Mouse (Mus musculus): Measurements from ENCODE around the gene Cers3. TPM values are rescaled to one million over a fixed set of nuclear protein-coding genes. Genes with fewer than 3 reads are reported as not detected.

The Cers3 gene
- total RNA-seq, 1 experiment, result 0.31 TPM

DNA sequence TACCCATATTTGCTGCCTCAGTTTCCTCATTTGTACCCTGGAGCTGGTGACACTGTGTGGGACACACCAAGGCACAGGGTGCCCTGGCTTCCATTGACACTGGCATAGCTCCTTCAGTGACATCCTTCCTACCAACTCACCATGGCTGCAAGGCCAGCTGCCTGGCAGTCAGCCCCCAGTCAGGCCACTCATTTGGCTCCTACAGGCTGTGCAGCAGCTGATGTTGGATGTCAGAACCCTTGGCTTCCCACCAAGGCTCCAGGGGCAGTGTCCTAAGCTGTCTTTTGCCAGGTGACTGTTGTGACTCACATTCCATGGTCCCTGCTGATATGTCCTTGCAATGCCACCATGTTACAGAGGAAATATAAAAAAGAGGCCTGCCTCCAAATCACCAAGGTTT, 58.5 kb downstream of the Cers3 start:
- TF ChIP-seq HCFC1 (IDR thresholded peaks at IDR 0.05; ENCODE audit: borderline replicate concordance, insufficient read depth, low read length) (no peak), MAFK (IDR thresholded peaks at IDR 0.05; ENCODE audit: insufficient read depth, low read depth, low read length) (no peak), CHD2 (IDR thresholded peaks at IDR 0.05; ENCODE audit: low read depth, low read length) (no peak), ZC3H11A (IDR thresholded peaks at IDR 0.05; ENCODE audit: borderline replicate concordance, low read depth, low read length) (no peak), ZNF384 (IDR thresholded peaks at IDR 0.05; ENCODE audit: low read depth, low read length) (no peak)
- DNase-seq (ENCODE audit: low read depth, low spot score), result no peak
- Histone ChIP-seq H3K4me3 (ENCODE audit: insufficient read depth in 1 of 2, low read depth in 1 of 2, low read length in 2 of 2, poor library complexity in 1 of 2, severe bottlenecking in 1 of 2) (no peak overlapping the region), H3K27ac (ENCODE audit: insufficient read depth, low read depth, low read length, poor library complexity, severe bottlenecking) (no peak overlapping the region), H3K9me3 (ENCODE audit: control insufficient read depth, insufficient read depth, low read depth, low read length) (no peaks in the 10 kb centered on the region), H3K9ac (ENCODE audit: insufficient read depth, low read depth, low read length, poor library complexity, severe bottlenecking) (no peak overlapping the region), H3K36me3 (ENCODE audit: control insufficient read depth, insufficient read depth, low read length, poor library complexity, severe bottlenecking) (no peaks in the 10 kb centered on the region), H3K4me1 (ENCODE audit: control insufficient read depth in 2 of 2, insufficient read depth in 2 of 2, low read length in 2 of 2, poor library complexity in 1 of 2) (no peaks in the 10 kb centered on the region)
- in situ Hi-C loops (cut with MboI; ENCODE audit: low sequenced_read_pairs in 2 of 2, unreplicated experiment in 2 of 2), result no loop called here

DNA sequence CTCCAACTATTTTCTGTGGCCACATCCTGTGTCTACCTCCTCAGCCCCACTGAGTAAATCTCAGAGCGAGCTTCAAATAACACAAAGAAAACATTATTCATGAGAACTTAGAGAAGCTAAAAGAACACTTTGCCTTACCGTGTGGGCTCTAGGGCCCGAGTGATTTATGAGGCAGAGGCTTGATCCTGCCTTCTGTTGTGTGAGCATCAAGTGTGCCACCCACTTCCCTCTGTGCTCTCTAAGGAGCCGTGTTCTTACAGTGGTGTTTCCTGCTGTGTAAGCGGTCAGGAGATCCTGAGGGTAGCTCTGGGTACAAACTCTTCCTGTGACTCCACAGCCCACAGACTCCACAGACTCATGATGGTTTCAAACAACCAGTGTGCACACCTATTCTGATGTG, 60.5 kb downstream of the Cers3 start:
- in situ Hi-C loops (cut with MboI; ENCODE audit: low sequenced_read_pairs in 2 of 2, unreplicated experiment in 2 of 2), result no loop called here
- no peak overlapping the region for H3K4me3 ChIP-seq (ENCODE audit: insufficient read depth in 1 of 2, low read depth in 1 of 2, low read length in 2 of 2, poor library complexity in 1 of 2, severe bottlenecking in 1 of 2)
- no peak for DNase-seq (ENCODE audit: low read depth, low spot score)
- no peak overlapping the region for H3K27ac ChIP-seq (ENCODE audit: insufficient read depth, low read depth, low read length, poor library complexity, severe bottlenecking)
- no peaks in the 10 kb centered on the region for H3K36me3 ChIP-seq (ENCODE audit: control insufficient read depth, insufficient read depth, low read length, poor library complexity, severe bottlenecking)
- TF ChIP-seq HCFC1 (IDR thresholded peaks at IDR 0.05; ENCODE audit: borderline replicate concordance, insufficient read depth, low read length) (no peak), MAFK (IDR thresholded peaks at IDR 0.05; ENCODE audit: insufficient read depth, low read depth, low read length) (no peak), CHD2 (IDR thresholded peaks at IDR 0.05; ENCODE audit: low read depth, low read length) (no peak), ZNF384 (IDR thresholded peaks at IDR 0.05; ENCODE audit: low read depth, low read length) (no peak), ZC3H11A (IDR thresholded peaks at IDR 0.05; ENCODE audit: borderline replicate concordance, low read depth, low read length) (no peak)
- H3K4me1 ChIP-seq (ENCODE audit: control insufficient read depth in 2 of 2, insufficient read depth in 2 of 2, low read length in 2 of 2, poor library complexity in 1 of 2), result no peaks in the 10 kb centered on the region
- H3K9ac ChIP-seq (ENCODE audit: insufficient read depth, low read depth, low read length, poor library complexity, severe bottlenecking), result no peak overlapping the region
- H3K9me3 ChIP-seq (ENCODE audit: control insufficient read depth, insufficient read depth, low read depth, low read length), result no peaks in the 10 kb centered on the region

DNA sequence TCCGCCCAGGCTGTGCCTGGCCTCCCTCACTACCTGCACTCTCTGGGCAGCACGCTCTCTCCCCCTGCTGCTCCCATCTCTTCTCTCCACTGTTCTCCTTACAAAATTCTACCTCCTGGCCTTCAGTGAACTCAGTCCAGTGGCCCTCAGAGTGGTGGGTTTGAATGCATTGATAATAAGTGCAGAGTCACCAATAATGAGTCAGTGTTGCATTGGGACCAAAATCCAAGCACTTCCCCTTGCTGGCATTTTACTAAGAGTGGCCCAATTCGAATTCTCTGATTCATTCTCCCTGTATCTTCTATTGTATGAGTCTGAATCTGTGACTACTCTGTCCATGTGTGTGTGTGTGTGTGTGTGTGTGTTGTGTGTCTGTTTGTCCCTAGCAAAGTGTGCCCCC, 63.5 kb downstream of the Cers3 start:
- Histone ChIP-seq H3K4me3 (ENCODE audit: insufficient read depth in 1 of 2, low read depth in 1 of 2, low read length in 2 of 2, poor library complexity in 1 of 2, severe bottlenecking in 1 of 2) (no peak overlapping the region), H3K9ac (ENCODE audit: insufficient read depth, low read depth, low read length, poor library complexity, severe bottlenecking) (no peak overlapping the region), H3K9me3 (ENCODE audit: control insufficient read depth, insufficient read depth, low read depth, low read length) (no peaks in the 10 kb centered on the region), H3K36me3 (ENCODE audit: control insufficient read depth, insufficient read depth, low read length, poor library complexity, severe bottlenecking) (no peaks in the 10 kb centered on the region), H3K4me1 (ENCODE audit: control insufficient read depth in 2 of 2, insufficient read depth in 2 of 2, low read length in 2 of 2, poor library complexity in 1 of 2) (no peaks in the 10 kb centered on the region), H3K27ac (ENCODE audit: insufficient read depth, low read depth, low read length, poor library complexity, severe bottlenecking) (no peak overlapping the region)
- TF ChIP-seq ZNF384 (IDR thresholded peaks at IDR 0.05; ENCODE audit: low read depth, low read length) (no peak), ZC3H11A (IDR thresholded peaks at IDR 0.05; ENCODE audit: borderline replicate concordance, low read depth, low read length) (no peak), HCFC1 (IDR thresholded peaks at IDR 0.05; ENCODE audit: borderline replicate concordance, insufficient read depth, low read length) (no peak), MAFK (IDR thresholded peaks at IDR 0.05; ENCODE audit: insufficient read depth, low read depth, low read length) (no peak), CHD2 (IDR thresholded peaks at IDR 0.05; ENCODE audit: low read depth, low read length) (no peak)
- no peak for DNase-seq (ENCODE audit: low read depth, low spot score)
- in situ Hi-C loops (cut with MboI; ENCODE audit: low sequenced_read_pairs in 2 of 2, unreplicated experiment in 2 of 2), result no loop called here

DNA sequence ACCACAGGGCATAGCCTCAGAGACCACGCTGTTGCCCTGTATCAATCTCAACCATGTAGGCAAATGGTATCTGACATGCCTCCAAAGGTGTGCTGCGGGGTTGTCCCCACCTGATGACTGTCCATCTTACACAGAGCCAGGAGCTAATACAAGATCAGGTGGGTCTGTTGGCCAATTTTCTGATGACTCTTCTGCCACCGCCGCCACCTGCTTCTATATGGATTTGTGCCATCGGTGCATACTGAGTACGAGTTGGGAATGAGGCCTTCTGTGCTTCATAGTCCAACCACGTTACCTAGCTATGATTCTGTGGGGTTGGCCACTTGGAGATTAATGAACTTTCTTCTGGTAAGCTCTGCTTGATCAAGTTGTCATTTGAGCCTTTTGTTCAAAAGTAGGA, 67.1 kb downstream of the Cers3 start:
- in situ Hi-C loops (cut with MboI; ENCODE audit: low sequenced_read_pairs in 2 of 2, unreplicated experiment in 2 of 2), result no loop called here
- H3K9ac ChIP-seq (ENCODE audit: insufficient read depth, low read depth, low read length, poor library complexity, severe bottlenecking), result no peak overlapping the region
- H3K4me3 ChIP-seq (ENCODE audit: insufficient read depth in 1 of 2, low read depth in 1 of 2, low read length in 2 of 2, poor library complexity in 1 of 2, severe bottlenecking in 1 of 2), result no peak overlapping the region
- H3K4me1 ChIP-seq (ENCODE audit: control insufficient read depth in 2 of 2, insufficient read depth in 2 of 2, low read length in 2 of 2, poor library complexity in 1 of 2), result no peaks in the 10 kb centered on the region
- TF ChIP-seq ZNF384 (IDR thresholded peaks at IDR 0.05; ENCODE audit: low read depth, low read length) (no peak), CHD2 (IDR thresholded peaks at IDR 0.05; ENCODE audit: low read depth, low read length) (no peak), MAFK (IDR thresholded peaks at IDR 0.05; ENCODE audit: insufficient read depth, low read depth, low read length) (no peak), ZC3H11A (IDR thresholded peaks at IDR 0.05; ENCODE audit: borderline replicate concordance, low read depth, low read length) (no peak), HCFC1 (IDR thresholded peaks at IDR 0.05; ENCODE audit: borderline replicate concordance, insufficient read depth, low read length) (no peak)
- no peak for DNase-seq (ENCODE audit: low read depth, low spot score)
- H3K27ac ChIP-seq (ENCODE audit: insufficient read depth, low read depth, low read length, poor library complexity, severe bottlenecking), result no peak overlapping the region
- no peaks in the 10 kb centered on the region for H3K36me3 ChIP-seq (ENCODE audit: control insufficient read depth, insufficient read depth, low read length, poor library complexity, severe bottlenecking)
- H3K9me3 ChIP-seq (ENCODE audit: control insufficient read depth, insufficient read depth, low read depth, low read length), result no peaks in the 10 kb centered on the region

DNA sequence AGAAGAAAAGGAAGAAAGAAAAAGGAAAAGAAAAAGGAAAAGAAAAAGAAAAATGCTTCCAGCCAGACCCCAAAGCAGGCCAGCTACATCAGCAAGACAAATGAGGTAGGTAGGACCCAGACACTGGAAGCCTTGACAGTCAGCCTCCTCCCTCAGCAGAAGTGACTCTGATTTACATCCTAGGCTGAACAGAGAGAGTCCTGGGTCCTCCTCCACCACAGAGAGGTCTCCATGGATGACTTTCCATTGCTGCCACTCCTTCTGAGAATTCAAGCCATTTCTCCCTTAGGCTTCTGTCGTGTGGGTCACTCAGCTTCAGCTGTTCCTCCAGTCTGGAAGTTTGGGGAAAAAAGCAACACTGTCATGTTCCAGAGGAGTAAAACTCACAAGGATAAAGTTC, 68.0 kb downstream of the Cers3 start:
- in situ Hi-C loops (cut with MboI; ENCODE audit: low sequenced_read_pairs in 2 of 2, unreplicated experiment in 2 of 2), result no loop called here
- TF ChIP-seq ZNF384 (IDR thresholded peaks at IDR 0.05; ENCODE audit: low read depth, low read length) (no peak), MAFK (IDR thresholded peaks at IDR 0.05; ENCODE audit: insufficient read depth, low read depth, low read length) (no peak), ZC3H11A (IDR thresholded peaks at IDR 0.05; ENCODE audit: borderline replicate concordance, low read depth, low read length) (no peak), HCFC1 (IDR thresholded peaks at IDR 0.05; ENCODE audit: borderline replicate concordance, insufficient read depth, low read length) (no peak), CHD2 (IDR thresholded peaks at IDR 0.05; ENCODE audit: low read depth, low read length) (no peak)
- DNase-seq (ENCODE audit: low read depth, low spot score), result no peak
- H3K9ac ChIP-seq (ENCODE audit: insufficient read depth, low read depth, low read length, poor library complexity, severe bottlenecking), result no peak overlapping the region
- no peaks in the 10 kb centered on the region for H3K4me1 ChIP-seq (ENCODE audit: control insufficient read depth in 2 of 2, insufficient read depth in 2 of 2, low read length in 2 of 2, poor library complexity in 1 of 2)
- no peak overlapping the region for H3K27ac ChIP-seq (ENCODE audit: insufficient read depth, low read depth, low read length, poor library complexity, severe bottlenecking)
- H3K36me3 ChIP-seq (ENCODE audit: control insufficient read depth, insufficient read depth, low read length, poor library complexity, severe bottlenecking), result no peaks in the 10 kb centered on the region
- H3K9me3 ChIP-seq (ENCODE audit: control insufficient read depth, insufficient read depth, low read depth, low read length), result no peaks in the 10 kb centered on the region
- no peak overlapping the region for H3K4me3 ChIP-seq (ENCODE audit: insufficient read depth in 1 of 2, low read depth in 1 of 2, low read length in 2 of 2, poor library complexity in 1 of 2, severe bottlenecking in 1 of 2)
